In the genomic region with DNA sequence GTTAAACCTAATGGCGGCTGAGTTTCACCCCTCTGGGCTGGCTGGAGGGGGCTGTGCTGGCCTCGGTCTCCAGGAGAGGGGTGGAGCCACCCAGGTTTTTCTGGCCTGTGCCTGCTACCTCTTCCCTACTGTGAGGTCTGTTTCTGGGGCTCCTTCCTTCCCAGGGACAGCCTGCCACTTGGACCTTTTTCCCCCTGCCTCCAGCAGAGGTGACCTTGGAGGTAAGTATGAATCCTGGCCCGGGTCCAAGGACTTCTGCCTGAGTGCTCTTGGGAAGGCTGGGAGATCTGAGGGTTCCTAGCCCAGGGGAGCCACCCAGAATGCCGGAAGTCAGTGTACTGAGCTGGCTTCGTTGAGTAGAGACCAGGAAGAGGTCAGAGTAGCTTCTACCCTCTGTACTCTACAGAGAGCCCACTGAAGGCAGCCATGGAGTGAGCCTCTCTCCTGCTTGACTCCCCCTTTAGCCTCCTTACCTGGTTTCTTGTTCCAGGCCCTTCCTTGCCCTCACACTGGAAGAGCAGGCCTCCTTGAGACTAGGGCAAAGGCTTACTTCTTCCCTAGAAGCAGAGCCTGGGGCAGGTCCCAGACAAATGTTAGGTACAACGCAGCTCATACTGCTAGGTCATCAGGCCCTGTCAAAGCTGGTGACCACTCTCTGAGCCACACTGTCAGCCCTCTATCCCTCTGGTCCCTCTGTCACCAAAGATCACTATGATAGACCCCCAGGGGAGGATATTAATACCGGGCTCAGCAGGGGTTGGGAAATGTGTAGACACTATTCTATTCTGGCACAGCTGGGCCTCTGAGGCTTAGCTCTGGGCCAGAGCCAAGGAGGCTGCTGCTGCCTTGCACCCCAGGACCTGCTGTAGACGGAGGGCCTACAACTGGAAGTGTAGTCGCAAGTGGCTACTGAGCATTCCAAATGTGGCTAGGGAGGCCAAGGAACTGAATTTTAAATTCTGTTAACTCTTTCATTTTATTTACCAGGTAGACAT, we compare ENCODE assay signal across 9 mouse cellular contexts. TPM values are rescaled to one million over a fixed set of nuclear protein-coding genes. Genes with fewer than 3 reads are reported as not detected.
DNase-seq lines count a peak whose midpoint lies in the region; ATAC-seq lines count a peak whose summit lies in the region.
"Had no signal": no experiment of that assay in that cellular context is flagged by ENCODE, and none has a peak within 500 bp of the region (broad histone marks: within the 10 kb centered on the region; RNA-seq: fewer than 3 reads in every experiment).

No protein-coding gene starts in this region.

- DNase-seq in midbrain, embryonic 10.5 days (ENCODE audit: low spot score) = no peak
- DNase-seq in B cell, adult 2 months = no peak
- DNase-seq in thymus, postnatal 10 days (ENCODE audit: low spot score in 2 of 2) = no peak
- DNase-seq in left cerebral cortex, adult 18-20 months (ENCODE audit: low spot score in 2 of 2) = no peak

- no peaks in the 10 kb centered on the region for H3K9me3 ChIP-seq in midbrain, embryonic 10.5 days (replicated peaks)
- no peaks in the 10 kb centered on the region for H3K9me3 ChIP-seq in midbrain, embryonic 13.5 days
- no peaks in the 10 kb centered on the region for H3K9me3 ChIP-seq in hindbrain, embryonic 12.5 days (replicated peaks)
- no peaks in the 10 kb centered on the region for H3K9me3 ChIP-seq in limb, embryonic 13.5 days
- H3K9me3 ChIP-seq in stomach, embryonic 15.5 days = no peaks in the 10 kb centered on the region

- H3K4me1 ChIP-seq in midbrain, embryonic 10.5 days = peaks cover 9% of the 10 kb centered on the region; the same call in 1 of the 2 replicates
- peaks cover 14% of the 10 kb centered on the region for H3K4me1 ChIP-seq in midbrain, embryonic 13.5 days (replicated peaks)
- H3K4me1 ChIP-seq in hindbrain, embryonic 12.5 days = peaks cover 16% of the 10 kb centered on the region
- H3K4me1 ChIP-seq in limb, embryonic 13.5 days = peaks cover 37% of the 10 kb centered on the region
- no peaks in the 10 kb centered on the region for H3K4me1 ChIP-seq in stomach, embryonic 15.5 days

- H3K9ac ChIP-seq in midbrain, embryonic 13.5 days (replicated peaks) = no peak overlapping the region
- no peak overlapping the region for H3K9ac ChIP-seq in hindbrain, embryonic 12.5 days
- peak overlapping the region; percentile 5; the same call in 1 of the 2 replicates for H3K9ac ChIP-seq in limb, embryonic 13.5 days
- no peak overlapping the region for H3K9ac ChIP-seq in stomach, embryonic 15.5 days

- H3K4me2 ChIP-seq in midbrain, embryonic 13.5 days (replicated peaks) = no peak overlapping the region
- H3K4me2 ChIP-seq in hindbrain, embryonic 12.5 days (replicated peaks) = no peak overlapping the region
- no peak overlapping the region for H3K4me2 ChIP-seq in limb, embryonic 13.5 days (replicated peaks)
- H3K4me2 ChIP-seq in stomach, embryonic 15.5 days = peak overlapping the region; percentile 8; the same call in 1 of the 2 replicates

- no peaks in the 10 kb centered on the region for H3K36me3 ChIP-seq in midbrain, embryonic 10.5 days
- 0 out of 2 replicates have a peak, but pooled peaks cover 2% of the 10 kb centered on the region for H3K36me3 ChIP-seq in midbrain, embryonic 13.5 days
- H3K36me3 ChIP-seq in hindbrain, embryonic 12.5 days = no peaks in the 10 kb centered on the region
- H3K36me3 ChIP-seq in limb, embryonic 13.5 days = no peaks in the 10 kb centered on the region
- H3K36me3 ChIP-seq in stomach, embryonic 15.5 days = no peaks in the 10 kb centered on the region

- no peaks in the 10 kb centered on the region for H3K27me3 ChIP-seq in midbrain, embryonic 10.5 days (ENCODE audit: low read depth, poor library complexity, severe bottlenecking)
- H3K27me3 ChIP-seq in midbrain, embryonic 13.5 days = no peaks in the 10 kb centered on the region
- H3K27me3 ChIP-seq in hindbrain, embryonic 12.5 days = no peaks in the 10 kb centered on the region
- no peaks in the 10 kb centered on the region for H3K27me3 ChIP-seq in limb, embryonic 13.5 days
- no peaks in the 10 kb centered on the region for H3K27me3 ChIP-seq in stomach, embryonic 15.5 days (replicated peaks)

- no peak overlapping the region for H3K4me3 ChIP-seq in midbrain, embryonic 10.5 days
- H3K4me3 ChIP-seq in midbrain, embryonic 13.5 days (replicated peaks) = no peak overlapping the region
- H3K4me3 ChIP-seq in hindbrain, embryonic 12.5 days = no peak overlapping the region
- no peak overlapping the region for H3K4me3 ChIP-seq in limb, embryonic 13.5 days
- H3K4me3 ChIP-seq in stomach, embryonic 15.5 days (replicated peaks) = no peak overlapping the region

- 59% methylated on average over 9 of the region's 9 CpGs for WGBS in midbrain, embryonic 10.5 days
- 54% methylated on average over 9 of the region's 9 CpGs for WGBS in midbrain, embryonic 13.5 days
- 44% methylated on average over 9 of the region's 9 CpGs for WGBS in hindbrain, embryonic 12.5 days
- 40% methylated on average over 9 of the region's 9 CpGs for WGBS in limb, embryonic 13.5 days
- WGBS in stomach, embryonic 15.5 days = 49% methylated on average over 9 of the region's 9 CpGs

- H3K27ac ChIP-seq in midbrain, embryonic 10.5 days (replicated peaks) = peak overlapping the region; percentile 4; the same call in 1 of the 2 replicates
- H3K27ac ChIP-seq in midbrain, embryonic 13.5 days = no peak overlapping the region; the same call in 1 of the 2 replicates
- peak overlapping the region; percentile 57 for H3K27ac ChIP-seq in hindbrain, embryonic 12.5 days
- H3K27ac ChIP-seq in limb, embryonic 13.5 days = peak overlapping the region; percentile 73; the same call in 1 of the 2 replicates
- peak overlapping the region; percentile 73 for H3K27ac ChIP-seq in stomach, embryonic 15.5 days

- ATAC-seq in midbrain, embryonic 13.5 days = no peak
- ATAC-seq in hindbrain, embryonic 12.5 days (ENCODE audit: low FRiP score) = no peak
- no peak for ATAC-seq in limb, embryonic 13.5 days (ENCODE audit: low FRiP score, low read depth)
- peak; percentile 73 for ATAC-seq in stomach, embryonic 15.5 days (ENCODE audit: insufficient read depth, low FRiP score, low read depth)
- ATAC-seq: forebrain, embryonic 16.5 days had no signal

RNA-seq across cellular contexts. Expression of a gene that starts 12.5 kb away (rescaled TPM):
- 1.3 and 1.8 TPM in 2 replicates for polyA plus RNA-seq in midbrain, embryonic 10.5 days (2016; fragmentation: Nextera tagmentation; extraction: Ambion mirVana)
- polyA plus RNA-seq in midbrain, embryonic 13.5 days (2015; fragmentation: Nextera tagmentation; extraction: Ambion mirVana) = 10.4 and 11.9 TPM in 2 replicates
- 6.1 and 7.1 TPM in 2 replicates for polyA plus RNA-seq in hindbrain, embryonic 12.5 days (2016; fragmentation: Nextera tagmentation; extraction: Ambion mirVana)
- 3.3 and 3.7 TPM in 2 replicates for polyA plus RNA-seq in limb, embryonic 13.5 days (2015; fragmentation: Nextera tagmentation; extraction: Ambion mirVana)
- polyA plus RNA-seq in stomach, embryonic 15.5 days (2015; fragmentation: Nextera tagmentation; extraction: Ambion mirVana) = 3.0 and 3.3 TPM in 2 replicates
- total RNA-seq in left cerebral cortex, adult 18-20 months (2021) = 100 to 1,000 TPM; 364 to 365 TPM
